Mouse (Mus musculus) stomach, embryonic 16.5 days (tissue): ENCODE measurements around the gene Ilkap. TPM values are rescaled to one million over a fixed set of nuclear protein-coding genes. Genes with fewer than 3 reads are reported as not detected.

Source experiments
- ATAC-seq: fragments of 200-750 bp; cut with Nextera tagmentation; 2 replicates; pipeline ENCODE4 v1.8.0; 2017; ENCODE audit warnings: moderate number of reproducible peaks, moderate TSS enrichment; ENCODE audit not compliant: insufficient read depth, low FRiP score
- H3K27ac ChIP-seq: fragments of 300-500 bp; sonication (generic); 2 replicates; pipeline ENCODE4 v1.5.1; 2014; ENCODE audit warnings: low read length
- H3K27me3 ChIP-seq: fragments of 300-500 bp; sonication (generic); 2 replicates; pipeline ENCODE4 v1.6.1; 2014; ENCODE audit warnings: low read length, control low read depth, mixed read lengths; ENCODE audit not compliant: control insufficient read depth, insufficient read depth
- H3K36me3 ChIP-seq: fragments of 300-500 bp; sonication (generic); 2 replicates; pipeline ENCODE4 v1.6.1; 2014; ENCODE audit warnings: low read length; ENCODE audit not compliant: control insufficient read depth, insufficient read depth
- H3K4me1 ChIP-seq: fragments of 300-500 bp; sonication (generic); 2 replicates; pipeline ENCODE4 v1.6.1; 2014; ENCODE audit warnings: low read length, control low read depth, mixed read lengths; ENCODE audit not compliant: control insufficient read depth, insufficient read depth
- H3K4me2 ChIP-seq: fragments of 300-500 bp; sonication (generic); 2 replicates; pipeline ENCODE4 v1.6.1; 2014; ENCODE audit warnings: low read depth, low read length, mixed read lengths
- H3K4me3 ChIP-seq: fragments of 300-500 bp; sonication (generic); replicated peaks from 2 replicates; pipeline ENCODE4 v1.5.1; 2014; ENCODE audit warnings: mild to moderate bottlenecking, low read length
- H3K9ac ChIP-seq: fragments of 300-500 bp; sonication (generic); 2 replicates; pipeline ENCODE4 v1.6.1; 2014; ENCODE audit warnings: low read length
- H3K9me3 ChIP-seq: fragments of 300-500 bp; sonication (generic); replicated peaks from 2 replicates; pipeline ENCODE4 v1.6.1; 2016; ENCODE audit warnings: low read length, control low read depth; ENCODE audit not compliant: control insufficient read depth
- WGBS: fragments of 180-500 bp; shearing (Covaris S2); extraction: QIAGEN DNeasy Blood & Tissue Kit; methylation state at CpG from one replicate; pipeline ENCODE4 v1.1.7; 2014; 5-methylcytosine and 5-hydroxymethylcytosine counted together
- polyA plus RNA-seq: library from polyadenylated mRNA; unstranded; fragments of >200 nt; fragmentation: Nextera tagmentation; extraction: Ambion mirVana; gene quantifications from 2 replicates; pipeline ENCODE4 v1.2.1, GENCODE M21; 2015

The Ilkap gene
- polyA plus RNA-seq, 1 experiment from 2014 or later = 113 TPM

DNA sequence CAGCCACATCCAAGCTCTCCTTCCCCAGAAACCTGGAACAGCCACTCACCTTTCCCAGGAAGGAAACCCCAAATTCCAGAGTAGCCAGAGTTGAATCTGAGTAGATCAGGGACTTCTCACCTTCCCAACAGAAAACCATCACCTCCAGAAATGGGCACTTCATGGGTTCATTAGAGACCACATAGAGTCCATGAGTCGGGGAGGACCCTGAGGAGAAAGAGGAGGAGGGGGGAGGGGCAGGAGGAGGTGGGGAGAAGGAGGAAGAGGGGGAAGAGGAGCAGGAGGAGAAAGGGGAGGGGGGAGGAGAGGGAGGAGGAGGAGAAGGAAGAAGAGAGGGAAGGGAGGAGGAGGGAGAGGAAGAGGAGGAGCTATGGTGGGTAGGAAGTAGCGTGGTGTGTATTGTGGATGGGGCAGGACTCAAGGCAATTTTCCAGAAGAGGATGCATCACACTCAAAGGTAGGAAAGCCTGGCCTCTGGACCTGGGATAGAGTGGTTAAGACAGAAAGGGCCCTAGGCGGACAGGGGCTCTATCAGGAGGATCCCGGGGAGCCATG is 73.0 kb downstream of the Ilkap start:
- H3K4me2 ChIP-seq = no peak overlapping the region
- H3K9ac ChIP-seq = no peak overlapping the region
- H3K4me1 ChIP-seq = no peaks in the 10 kb centered on the region
- no peak overlapping the region for H3K27ac ChIP-seq
- H3K27me3 ChIP-seq = no peaks in the 10 kb centered on the region
- H3K9me3 ChIP-seq = no peaks in the 10 kb centered on the region
- no peak overlapping the region for H3K4me3 ChIP-seq
- 76% methylated on average over 4 of the region's 4 CpGs for WGBS
- no peaks in the 10 kb centered on the region for H3K36me3 ChIP-seq
- no peak for ATAC-seq

DNA sequence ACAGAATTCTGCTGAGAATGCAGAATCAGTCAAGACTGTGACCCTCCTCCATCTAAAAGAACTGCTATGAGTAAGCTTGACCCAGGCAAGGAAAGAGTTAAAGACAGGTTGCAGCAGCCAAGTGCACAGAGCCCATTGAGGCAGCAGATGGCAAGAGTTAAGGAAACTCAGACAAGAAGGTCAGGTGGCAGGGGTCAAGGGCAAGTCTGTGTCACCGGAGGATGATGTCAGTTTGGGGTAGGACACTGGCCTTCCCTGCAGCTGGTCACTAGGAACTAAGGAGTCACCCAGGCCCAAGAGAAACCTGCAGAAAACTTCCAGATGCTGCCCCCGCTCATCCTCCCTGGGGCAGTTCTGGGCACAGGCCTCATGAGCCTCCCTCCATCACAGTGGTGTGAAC is 74.0 kb downstream of the Ilkap start:
- Histone ChIP-seq H3K27me3 (no peaks in the 10 kb centered on the region), H3K9me3 (no peaks in the 10 kb centered on the region), H3K4me1 (no peaks in the 10 kb centered on the region), H3K4me3 (no peak overlapping the region), H3K9ac (no peak overlapping the region), H3K27ac (no peak overlapping the region), H3K36me3 (no peaks in the 10 kb centered on the region), H3K4me2 (no peak overlapping the region)
- ATAC-seq = no peak
- WGBS = 67% methylated on average over 2 of the region's 2 CpGs

Other genes with a start within 250 kb of the Ilkap start
- 6.6 and 8.6 TPM in 2 replicates for gene Ramp1, start 219.0 kb downstream of the Ilkap start, polyA plus RNA-seq
- 66.6 and 69.3 TPM in 2 replicates for gene Ube2f, start 148.5 kb downstream of the Ilkap start, polyA plus RNA-seq
- gene Scly, start 100.5 kb downstream of the Ilkap start, polyA plus RNA-seq = 18.1 and 18.2 TPM in 2 replicates
- gene Espnl, start 76.7 kb downstream of the Ilkap start, polyA plus RNA-seq = 0.03 TPM in 1 of 2 replicates, not detected in the other
- 0.37 and 2.6 TPM in 2 replicates for gene Klhl30, start 47.8 kb downstream of the Ilkap start, polyA plus RNA-seq
- gene Erfe, start 32.4 kb downstream of the Ilkap start, polyA plus RNA-seq = 2.1 and 3.6 TPM in 2 replicates
- 58.6 and 67.2 TPM in 2 replicates for gene Hes6, start 15.2 kb upstream of the Ilkap start, polyA plus RNA-seq
- 7.7 and 8.9 TPM in 2 replicates for gene Per2, start 60.5 kb upstream of the Ilkap start, polyA plus RNA-seq
- gene Traf3ip1, start 95.8 kb upstream of the Ilkap start, polyA plus RNA-seq = 7.3 and 7.9 TPM in 2 replicates
- gene Asb1, start 141.7 kb upstream of the Ilkap start, polyA plus RNA-seq = 3.8 and 5.2 TPM in 2 replicates